Mouse (Mus musculus) MEL (cell line): ENCODE data around the gene Il5. TPM values are rescaled to one million over a fixed set of nuclear protein-coding genes. Genes with fewer than 3 reads are reported as not detected.
A peak's percentile ranks its signal among the peaks of the same experiment; 100 is the strongest.

ENCODE experiments used
- DNase-seq: peaks from one replicate; pipeline ENCODE4 v3.0.0; 2011; ENCODE audit warnings: low read depth, low spot score
- H3K27ac ChIP-seq: 2 replicates; pipeline ENCODE4 v1.5.1; 2012; ENCODE audit warnings: low read depth, mild to moderate bottlenecking, control low read depth, low read length, moderate library complexity; ENCODE audit not compliant: control insufficient read depth
- H3K27me3 ChIP-seq, 2 experiments: fragments of 150-350 bp in 1 of 2; sonication (generic) in 1 of 2; 2 replicates each; pipeline ENCODE4 v1.6.1; 2012; ENCODE audit warnings: low read length in 2 of 2, mild to moderate bottlenecking in 2 of 2, improper control_type of control experiment in 1 of 2, moderate library complexity in 1 of 2; ENCODE audit not compliant: insufficient read depth in 2 of 2, control insufficient read depth in 1 of 2
- H3K36me3 ChIP-seq, 2 experiments: 2 replicates each; pipeline ENCODE4 v1.6.1; 2012 to 2014; ENCODE audit warnings: low read length in 2 of 2, improper control_type of control experiment in 1 of 2, inconsistent platforms in 1 of 2, mild to moderate bottlenecking in 1 of 2; ENCODE audit not compliant: insufficient read depth in 2 of 2, control insufficient read depth in 1 of 2
- H3K4me1 ChIP-seq, 2 experiments: fragments of 150-350 bp in 1 of 2; sonication (generic) in 1 of 2; 2 replicates each; pipeline ENCODE4 v1.6.1; 2012; ENCODE audit warnings: low read length in 2 of 2, improper control_type of control experiment in 1 of 2, mild to moderate bottlenecking in 1 of 2; ENCODE audit not compliant: insufficient read depth in 2 of 2, control insufficient read depth in 1 of 2
- H3K4me3 ChIP-seq, 2 experiments: fragments of 150-350 bp in 1 of 2; sonication (generic) in 1 of 2; 2 replicates each; pipeline ENCODE4 v1.5.1; 2012; ENCODE audit warnings: low read depth in 2 of 2, low read length in 2 of 2, mild to moderate bottlenecking in 2 of 2, moderate library complexity in 2 of 2, control low read depth in 1 of 2, improper control_type of control experiment in 1 of 2; ENCODE audit not compliant: control insufficient read depth in 1 of 2, insufficient read depth in 1 of 2
- H3K79me2 ChIP-seq: 2 replicates; pipeline ENCODE4 v1.6.1; 2012; ENCODE audit warnings: mild to moderate bottlenecking, low read length, moderate library complexity; ENCODE audit not compliant: control insufficient read depth, poor library complexity, insufficient read depth
- H3K9ac ChIP-seq: 2 replicates; pipeline ENCODE4 v1.6.1; 2012; ENCODE audit warnings: low read depth, mild to moderate bottlenecking, control low read depth, low read length, moderate library complexity; ENCODE audit not compliant: control insufficient read depth, poor library complexity, severe bottlenecking
- H3K9me3 ChIP-seq: fragments of 150-350 bp; sonication (generic); replicated peaks from 2 replicates; pipeline ENCODE4 v1.6.1; 2012; ENCODE audit warnings: mild to moderate bottlenecking, low read length, improper control_type of control experiment, moderate library complexity; ENCODE audit not compliant: insufficient read depth
- BHLHE40 ChIP-seq: IDR thresholded peaks from 2 replicates; pipeline ENCODE4 v1.6.1; 2012; ENCODE audit warnings: low read depth, mild to moderate bottlenecking, inconsistent platforms, low read length, improper control_type of control experiment, borderline replicate concordance
- CHD1 ChIP-seq: IDR thresholded peaks from 2 replicates; pipeline ENCODE4 v1.6.1; 2012; ENCODE audit warnings: low read depth, mild to moderate bottlenecking, inconsistent platforms, low read length, improper control_type of control experiment
- CHD2 ChIP-seq: IDR thresholded peaks from 2 replicates; pipeline ENCODE4 v1.6.1; 2011; ENCODE audit warnings: low read length, improper control_type of control experiment
- CTCF ChIP-seq, 3 experiments: IDR thresholded peaks in 2 of 3; conservative IDR thresholded peaks in 1 of 3; 2 replicates each; pipeline ENCODE4 v1.5.1; 2011 to 2012; ENCODE audit warnings: low read length in 3 of 3, low read depth in 2 of 3, mild to moderate bottlenecking in 2 of 3, improper control_type of control experiment in 1 of 3, inconsistent platforms in 1 of 3, mixed read lengths in 1 of 3, moderate library complexity in 1 of 3; ENCODE audit not compliant: control insufficient read depth in 1 of 3, insufficient read depth in 1 of 3, poor library complexity in 1 of 3, severe bottlenecking in 1 of 3
- E2F4 ChIP-seq: IDR thresholded peaks from 2 replicates; pipeline ENCODE4 v1.6.1; 2011; ENCODE audit warnings: low read depth, low read length, improper control_type of control experiment, borderline replicate concordance
- ELF1 ChIP-seq: IDR thresholded peaks from 2 replicates; pipeline ENCODE4 v1.6.1; 2014; ENCODE audit warnings: low read depth, mild to moderate bottlenecking, inconsistent platforms, low read length, improper control_type of control experiment, moderate library complexity
- EP300 ChIP-seq, 2 experiments: IDR thresholded peaks; 2 replicates each; pipeline ENCODE4 v1.6.1; 2011; ENCODE audit warnings: improper control_type of control experiment in 2 of 2, low read length in 2 of 2, low read depth in 1 of 2, mild to moderate bottlenecking in 1 of 2
- ETS1 ChIP-seq: IDR thresholded peaks from 2 replicates; pipeline ENCODE4 v1.6.1; 2012; ENCODE audit warnings: low read depth, mild to moderate bottlenecking, inconsistent platforms, low read length, improper control_type of control experiment, moderate library complexity
- GABPA ChIP-seq: IDR thresholded peaks from 2 replicates; pipeline ENCODE4 v1.6.1; 2012; ENCODE audit warnings: low read depth, mild to moderate bottlenecking, inconsistent platforms, low read length, improper control_type of control experiment, moderate library complexity
- HCFC1 ChIP-seq: IDR thresholded peaks from 2 replicates; pipeline ENCODE4 v1.6.1; 2012; ENCODE audit warnings: low read depth, mild to moderate bottlenecking, inconsistent platforms, low read length, improper control_type of control experiment, moderate library complexity
- JUND ChIP-seq: IDR thresholded peaks from 2 replicates; pipeline ENCODE4 v1.6.1; 2011; ENCODE audit warnings: low read depth, mild to moderate bottlenecking, improper control_type of control experiment, low read length
- KAT2A ChIP-seq: conservative IDR thresholded peaks from 2 replicates; pipeline ENCODE4 v1.6.1; 2012; ENCODE audit warnings: low read depth, low read length, improper control_type of control experiment, inconsistent platforms
- MAX ChIP-seq: IDR thresholded peaks from 2 replicates; pipeline ENCODE4 v1.6.1; 2011; ENCODE audit warnings: low read length, improper control_type of control experiment
- MAZ ChIP-seq: IDR thresholded peaks from 2 replicates; pipeline ENCODE4 v1.6.1; 2012; ENCODE audit warnings: low read depth, mild to moderate bottlenecking, inconsistent platforms, low read length, improper control_type of control experiment
- MEF2A ChIP-seq: IDR thresholded peaks from 2 replicates; pipeline ENCODE4 v1.6.1; 2014; ENCODE audit warnings: low read depth, mild to moderate bottlenecking, inconsistent platforms, low read length, improper control_type of control experiment; ENCODE audit not compliant: poor library complexity, insufficient replicate concordance, severe bottlenecking; ENCODE audit errors: extremely low read depth
- MXI1 ChIP-seq: IDR thresholded peaks from 2 replicates; pipeline ENCODE4 v1.6.1; 2011; ENCODE audit warnings: mild to moderate bottlenecking, low read depth, low read length, improper control_type of control experiment
- MYB ChIP-seq: IDR thresholded peaks from 2 replicates; pipeline ENCODE4 v1.6.1; 2011; ENCODE audit warnings: mild to moderate bottlenecking, low read depth, low read length, improper control_type of control experiment
- MYC ChIP-seq: IDR thresholded peaks from 2 replicates; pipeline ENCODE4 v1.6.1; 2011; ENCODE audit warnings: low read depth, mild to moderate bottlenecking, low read length, improper control_type of control experiment, moderate library complexity
- NRF1 ChIP-seq: IDR thresholded peaks from 2 replicates; pipeline ENCODE4 v1.6.1; 2014; ENCODE audit warnings: low read depth, mild to moderate bottlenecking, inconsistent platforms, low read length, improper control_type of control experiment, moderate library complexity; ENCODE audit not compliant: poor library complexity, insufficient read depth, severe bottlenecking
- POLR2A ChIP-seq, 2 experiments: IDR thresholded peaks; 2 replicates each; pipeline ENCODE4 v1.6.1; 2011 to 2012; ENCODE audit warnings: low read length in 2 of 2, mild to moderate bottlenecking in 2 of 2, control low read depth in 1 of 2, improper control_type of control experiment in 1 of 2, low read depth in 1 of 2, moderate library complexity in 1 of 2; ENCODE audit not compliant: control insufficient read depth in 1 of 2, insufficient read depth in 1 of 2, poor library complexity in 1 of 2
- POLR2AphosphoS2 ChIP-seq: IDR thresholded peaks from 2 replicates; pipeline ENCODE4 v1.6.1; 2011; ENCODE audit warnings: low read length, improper control_type of control experiment
- POLR2AphosphoS5 ChIP-seq: IDR thresholded peaks from 2 replicates; pipeline ENCODE4 v1.6.1; 2012; ENCODE audit warnings: low read depth, borderline replicate concordance, mild to moderate bottlenecking, inconsistent platforms, low read length, moderate library complexity, mixed read lengths
- RCOR1 ChIP-seq: IDR thresholded peaks from 2 replicates; pipeline ENCODE4 v1.6.1; 2012; ENCODE audit warnings: low read depth, mild to moderate bottlenecking, inconsistent platforms, low read length, improper control_type of control experiment
- SIN3A ChIP-seq: IDR thresholded peaks from 2 replicates; pipeline ENCODE4 v1.6.1; 2012; ENCODE audit warnings: low read length, improper control_type of control experiment, inconsistent platforms
- TAL1 ChIP-seq: IDR thresholded peaks from 2 replicates; pipeline ENCODE4 v1.6.1; 2012; ENCODE audit warnings: mild to moderate bottlenecking, inconsistent platforms, low read length, moderate library complexity, mixed read lengths
- TBP ChIP-seq: IDR thresholded peaks from 2 replicates; pipeline ENCODE4 v1.8.0; 2011; ENCODE audit warnings: low read depth, low read length, improper control_type of control experiment
- TCF12 ChIP-seq: IDR thresholded peaks from 2 replicates; pipeline ENCODE4 v1.6.1; 2014; ENCODE audit warnings: low read depth, mild to moderate bottlenecking, inconsistent platforms, low read length, improper control_type of control experiment, moderate library complexity
- UBTF ChIP-seq: IDR thresholded peaks from 2 replicates; pipeline ENCODE4 v1.6.1; 2012; ENCODE audit warnings: low read depth, mild to moderate bottlenecking, inconsistent platforms, low read length, improper control_type of control experiment, moderate library complexity, borderline replicate concordance; ENCODE audit not compliant: insufficient read depth
- USF1 ChIP-seq: IDR thresholded peaks from 2 replicates; pipeline ENCODE4 v1.6.1; 2014; ENCODE audit warnings: low read depth, mild to moderate bottlenecking, inconsistent platforms, low read length, improper control_type of control experiment, moderate library complexity
- ZKSCAN1 ChIP-seq: IDR thresholded peaks from 2 replicates; pipeline ENCODE4 v1.6.1; 2012; ENCODE audit warnings: low read depth, mild to moderate bottlenecking, inconsistent platforms, low read length, improper control_type of control experiment, moderate library complexity
- ZNF384 ChIP-seq: IDR thresholded peaks from 2 replicates; pipeline ENCODE4 v1.6.1; 2012; ENCODE audit warnings: low read depth, mild to moderate bottlenecking, inconsistent platforms, low read length, improper control_type of control experiment
- polyA plus RNA-seq, 2 experiments: library from polyadenylated mRNA; stranded (reverse) in 1 of 2; unstranded in 1 of 2; fragments of >175 nt in 1 of 2; fragments of >200 nt in 1 of 2; gene quantifications; 2 replicates each; pipeline versions ENCODE4 v1.2.1 to v1.2.4; 2012; ENCODE audit warnings: low replicate concordance in 2 of 2, low read depth in 1 of 2; ENCODE audit not compliant: insufficient read length in 2 of 2, insufficient read depth in 1 of 2, missing spikeins in 1 of 2
- total RNA-seq: library from RNA; depleted of rRNA; stranded (reverse); fragments of 300-350 nt; gene quantifications from 2 replicates; pipeline ENCODE4 v1.2.3, GENCODE M21; 2012

Gene Il5
- total and polyA plus RNA-seq, 3 experiments: not detected

DNA sequence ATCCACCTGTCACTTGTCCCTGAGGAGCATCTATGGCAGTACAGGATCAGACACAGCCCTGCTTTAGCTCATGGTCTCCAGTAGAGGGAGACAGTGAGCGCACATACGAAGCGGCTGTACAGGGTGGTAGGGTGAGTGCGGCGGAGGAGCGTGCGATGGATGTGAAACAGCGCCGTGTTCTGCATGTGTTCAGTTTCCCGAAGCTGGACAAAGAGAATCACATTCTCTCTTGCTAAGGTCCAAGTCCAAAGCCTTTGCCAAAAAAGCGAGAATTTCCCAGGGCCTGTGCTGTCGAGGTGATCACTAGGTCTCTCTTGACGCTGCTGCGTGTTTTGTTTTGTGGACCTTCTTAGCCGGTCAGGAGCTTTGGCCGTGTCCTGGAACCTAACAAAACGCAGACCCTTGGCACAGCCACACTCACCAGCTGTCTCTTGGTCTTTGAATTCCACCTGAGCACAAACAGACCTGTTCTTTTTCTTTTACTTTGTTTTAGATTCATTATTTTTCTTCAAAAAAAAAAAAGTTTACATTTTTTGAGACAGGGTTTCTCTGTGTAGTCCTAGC, 15.2 kb downstream of the Il5 start (continued):
- peak; percentile 80; the same call in 1 of the 2 replicates for TF ChIP-seq CHD1
- no peak for TF ChIP-seq ZKSCAN1
- no peak for TF ChIP-seq JUND

DNA sequence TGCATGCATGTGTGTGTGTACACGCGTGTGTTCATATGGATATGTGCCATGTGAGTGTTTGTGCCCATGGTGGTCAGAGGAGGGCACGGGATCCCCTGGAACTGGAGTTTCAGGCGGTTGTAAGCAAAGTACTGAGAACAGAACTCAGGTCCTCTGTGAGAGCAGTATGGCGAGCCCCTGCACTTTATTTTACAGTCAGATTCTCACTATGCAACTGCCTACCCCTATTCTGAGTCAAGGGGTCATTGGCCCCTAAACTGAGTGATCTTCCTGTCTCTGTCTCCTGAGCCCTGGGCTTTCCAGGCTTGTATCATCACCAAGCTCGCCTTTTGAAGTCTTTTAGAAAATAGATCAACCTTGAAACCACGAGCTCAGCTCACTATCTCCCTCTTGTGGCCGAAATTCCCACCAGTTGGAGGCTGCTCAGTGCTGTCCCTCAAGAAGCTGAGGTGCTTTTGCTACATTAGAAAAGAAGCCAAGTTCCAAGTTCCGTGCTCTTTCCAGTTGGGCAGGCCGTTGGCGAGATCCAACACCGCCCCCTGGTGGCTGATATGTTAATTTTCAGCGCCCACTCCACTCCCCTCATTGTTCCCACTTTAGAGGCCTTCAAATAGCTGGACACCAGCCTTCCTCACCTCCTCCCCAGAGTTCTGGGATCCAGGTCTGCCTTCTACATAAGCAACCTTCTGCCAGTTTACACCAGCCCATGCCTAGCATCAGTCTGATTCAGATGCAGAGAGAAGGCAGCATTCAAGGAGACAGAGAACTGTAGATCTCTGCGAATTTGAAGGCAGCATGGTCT, 16.4 kb downstream of the Il5 start:
- H3K9me3 ChIP-seq: no peaks in the 10 kb centered on the region
- peaks cover 0 to 11% of the 10 kb centered on the region in 2 experiments; a peak in 2 of 4 replicates for H3K27me3 ChIP-seq
- peak; percentile 99 for DNase-seq
- peaks cover 0 to 26% of the 10 kb centered on the region in 2 experiments; a peak in 2 of 4 replicates for H3K36me3 ChIP-seq
- peak overlapping the region; percentile 14 to 19; a peak in 3 of 4 replicates for H3K4me3 ChIP-seq
- no peaks in the 10 kb centered on the region; the same call in 1 of the 2 replicates for H3K79me2 ChIP-seq
- H3K9ac ChIP-seq: peak overlapping the region; percentile 64
- peaks cover 2 to 23% of the 10 kb centered on the region in 2 experiments for H3K4me1 ChIP-seq
- H3K27ac ChIP-seq: peak overlapping the region; percentile 25; the same call in 1 of the 2 replicates
- TF ChIP-seq RCOR1 (peak; percentile 57), MEF2A (no peak), MAZ (no peak; the same call in 1 of the 2 replicates), CTCF (IDR thresholded peaks at IDR 0.05 in 2 of 3, conservative IDR thresholded peaks at IDR 0.05 in 1 of 3; ENCODE audit: control insufficient read depth in 1 of 3, insufficient read depth in 1 of 3, low read depth in 2 of 3, low read length in 3 of 3, poor library complexity in 1 of 3, severe bottlenecking in 1 of 3) (peak; percentile 78 to 98 (median 88)), TCF12 (0 out of 2 replicates have a peak, but pooled peaks have one; percentile 39), MYC (peak; percentile 93), POLR2AphosphoS2 (no peak), CHD1 (no peak; the same call in 1 of the 2 replicates), USF1 (no peak; the same call in 1 of the 2 replicates), TBP (peak; percentile 66), MXI1 (peak; percentile 84), NRF1 (no peak; the same call in 1 of the 2 replicates), UBTF (0 out of 2 replicates have a peak, but pooled peaks have one; percentile 48), E2F4 (peak; percentile 75), GABPA (no peak), MYB (no peak), EP300 (IDR thresholded peaks at IDR 0.05; ENCODE audit: low read depth in 1 of 2, low read length in 2 of 2) (peak in 1 of 2 experiments; percentile 52; a peak in 1 of 4 replicates), ETS1 (0 out of 2 replicates have a peak, but pooled peaks have one; percentile 46), ZNF384 (0 out of 2 replicates have a peak, but pooled peaks have one; percentile 38), KAT2A (no peak), JUND (peak; percentile 17; the same call in 1 of the 2 replicates), ZKSCAN1 (no peak; the same call in 1 of the 2 replicates), SIN3A (peak; percentile 88), CHD2 (no peak), HCFC1 (peak; percentile 56; the same call in 1 of the 2 replicates), POLR2AphosphoS5 (no peak), POLR2A (IDR thresholded peaks at IDR 0.05; ENCODE audit: control insufficient read depth in 1 of 2, insufficient read depth in 1 of 2, low read depth in 1 of 2, low read length in 2 of 2, poor library complexity in 1 of 2) (no peak), ELF1 (peak; percentile 67), BHLHE40 (no peak; the same call in 1 of the 2 replicates), MAX (peak; percentile 86), TAL1 (no peak)
